Mouse (Mus musculus) liver, embryonic 16.5 days (tissue): ENCODE measurements around the gene Lrrc74b. TPM values are rescaled to one million over a fixed set of nuclear protein-coding genes. Genes with fewer than 3 reads are reported as not detected.

Experiments used
- ATAC-seq: fragments of 200-750 bp; cut with Nextera tagmentation; 2 replicates; pipeline ENCODE4 v1.8.0; 2017; ENCODE audit warnings: low read depth, mild to moderate bottlenecking, moderate number of reproducible peaks, moderate library complexity
- H3K27ac ChIP-seq: fragments of 300-500 bp; sonication (generic); 2 replicates; pipeline ENCODE4 v1.5.1; 2014; ENCODE audit warnings: mild to moderate bottlenecking, low read length
- H3K27me3 ChIP-seq: fragments of 300-500 bp; sonication (generic); 2 replicates; pipeline ENCODE4 v1.6.1; 2014; ENCODE audit warnings: low read depth, low read length, mixed read lengths; ENCODE audit not compliant: control insufficient read depth, insufficient read depth
- H3K36me3 ChIP-seq: fragments of 300-500 bp; sonication (generic); 2 replicates; pipeline ENCODE4 v1.6.1; 2014; ENCODE audit warnings: mild to moderate bottlenecking; ENCODE audit not compliant: control insufficient read depth, insufficient read depth
- H3K4me1 ChIP-seq: fragments of 300-500 bp; sonication (generic); 2 replicates; pipeline ENCODE4 v1.6.1; 2014; ENCODE audit warnings: low read depth, low read length, mixed read lengths; ENCODE audit not compliant: control insufficient read depth
- H3K4me2 ChIP-seq: fragments of 300-500 bp; sonication (generic); 2 replicates; pipeline ENCODE4 v1.6.1; 2014; ENCODE audit warnings: low read depth, low read length, mixed read lengths
- H3K4me3 ChIP-seq: fragments of 300-500 bp; sonication (generic); 2 replicates; pipeline ENCODE4 v1.5.1; 2014; ENCODE audit warnings: low read depth, mild to moderate bottlenecking, low read length
- H3K9ac ChIP-seq: fragments of 300-500 bp; sonication (generic); 2 replicates; pipeline ENCODE4 v1.6.1; 2014; ENCODE audit warnings: low read depth, low read length
- H3K9me3 ChIP-seq: fragments of 300-500 bp; sonication (generic); replicated peaks from 2 replicates; pipeline ENCODE4 v1.6.1; 2016; ENCODE audit warnings: low read length; ENCODE audit not compliant: control insufficient read depth
- WGBS: fragments of 180-500 bp; shearing (Covaris S2); extraction: QIAGEN DNeasy Blood & Tissue Kit; methylation state at CpG from one replicate; pipeline ENCODE4 v1.1.7; 2014; ENCODE audit not compliant: insufficient replicate concordance; 5-methylcytosine and 5-hydroxymethylcytosine counted together
- polyA plus RNA-seq: library from polyadenylated mRNA; unstranded; fragments of >200 nt; fragmentation: Nextera tagmentation; extraction: Ambion mirVana; gene quantifications from 2 replicates; pipeline ENCODE4 v1.2.1, GENCODE M21; 2015

Lrrc74b gene
- polyA plus RNA-seq, 1 experiment from 2014 or later: 0.06 TPM

DNA sequence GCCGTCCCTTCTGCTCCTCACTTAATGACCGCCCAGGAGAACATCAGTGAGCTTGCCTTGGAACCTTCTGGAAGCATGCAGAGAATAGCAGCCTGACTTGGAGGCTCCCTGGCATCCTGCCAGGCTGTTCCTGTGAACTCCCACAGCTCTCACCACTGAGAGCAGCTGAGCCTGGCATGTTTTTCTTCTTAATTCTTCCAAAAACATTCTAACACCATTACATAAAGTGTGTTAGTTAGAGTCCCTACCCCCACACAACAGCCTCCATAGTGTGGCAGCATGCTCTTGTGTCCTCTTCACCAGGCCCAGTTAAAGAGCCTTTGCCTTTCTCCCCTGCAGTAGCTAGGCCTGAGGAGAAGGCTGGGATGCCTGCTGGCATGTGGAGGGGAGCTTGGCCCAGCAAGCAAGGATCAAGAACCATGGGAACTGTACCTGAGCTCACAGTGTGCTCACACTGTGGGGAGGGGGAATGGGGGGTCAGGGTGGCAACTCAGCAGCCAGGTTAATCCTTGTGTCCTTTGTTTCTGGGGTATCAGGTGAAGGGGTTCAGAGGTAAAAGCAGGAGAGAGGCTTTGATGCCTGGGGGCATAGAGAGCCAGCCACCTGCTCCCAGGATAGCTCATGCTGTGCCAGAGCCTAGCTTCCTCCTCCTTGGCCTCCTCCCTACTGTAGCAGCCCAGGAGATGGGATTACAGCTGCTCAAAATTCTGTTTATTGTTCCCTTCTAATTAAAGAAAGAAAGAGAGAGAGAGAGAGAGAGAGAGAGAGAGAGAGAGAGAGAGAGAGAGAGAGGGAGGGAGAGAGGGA, 64.3 kb downstream of the Lrrc74b start:
- no peak overlapping the region for H3K4me3 ChIP-seq
- no peaks in the 10 kb centered on the region for H3K36me3 ChIP-seq
- H3K9me3 ChIP-seq: no peaks in the 10 kb centered on the region
- 56% methylated on average over 2 of the region's 2 CpGs for WGBS
- no peaks in the 10 kb centered on the region for H3K4me1 ChIP-seq
- H3K27ac ChIP-seq: no peak overlapping the region
- H3K4me2 ChIP-seq: no peak overlapping the region
- no peaks in the 10 kb centered on the region for H3K27me3 ChIP-seq
- ATAC-seq: no peak
- H3K9ac ChIP-seq: no peak overlapping the region

Other genes starting within 250 kb of the Lrrc74b start
- gene Serpind1, start 229.9 kb downstream of the Lrrc74b start, polyA plus RNA-seq: 242 and 251 TPM in 2 replicates
- gene Snap29, start 155.3 kb downstream of the Lrrc74b start, polyA plus RNA-seq: 8.7 and 10.1 TPM in 2 replicates
- 13.5 and 15.2 TPM in 2 replicates for gene Pi4ka, start 154.9 kb downstream of the Lrrc74b start, polyA plus RNA-seq
- 27.2 and 27.9 TPM in 2 replicates for gene Crkl, start 109.3 kb downstream of the Lrrc74b start, polyA plus RNA-seq
- 3.8 and 6.3 TPM in 2 replicates for gene Aifm3, start 71.6 kb downstream of the Lrrc74b start, polyA plus RNA-seq
- 25.2 and 25.7 TPM in 2 replicates for gene Lztr1, start 52.6 kb downstream of the Lrrc74b start, polyA plus RNA-seq
- gene Thap7, start 30.1 kb downstream of the Lrrc74b start, polyA plus RNA-seq: 18.9 and 21.1 TPM in 2 replicates
- gene P2rx6, start 638 bp upstream of the Lrrc74b start, polyA plus RNA-seq: 0.07 and 0.09 TPM in 2 replicates
- gene Slc7a4, start 22.0 kb upstream of the Lrrc74b start, polyA plus RNA-seq: 2.9 and 3.5 TPM in 2 replicates
- gene Smpd4, start 58.1 kb upstream of the Lrrc74b start, polyA plus RNA-seq: 13.6 and 15.1 TPM in 2 replicates
- gene Ccdc74a, start 85.2 kb upstream of the Lrrc74b start, polyA plus RNA-seq: 2.2 and 2.5 TPM in 2 replicates
- gene Med15, start 171.6 kb upstream of the Lrrc74b start, polyA plus RNA-seq: 16.0 and 19.2 TPM in 2 replicates
- gene Klhl22, start 198.4 kb upstream of the Lrrc74b start, polyA plus RNA-seq: 11.2 and 12.8 TPM in 2 replicates
- gene Scarf2, start 236.0 kb upstream of the Lrrc74b start, polyA plus RNA-seq: 0.67 TPM in 2 replicates